Mouse (Mus musculus) stomach, postnatal 0 days (tissue): Measurements from ENCODE around the gene Plp2.

Experiments used
- CTCF ChIP-seq: IDR thresholded peaks from 2 replicates; pipeline ENCODE4 v1.5.1; 2016; ENCODE audit warnings: antibody characterized with exemption, low read depth, mild to moderate bottlenecking, moderate library complexity
- EP300 ChIP-seq: optimal IDR thresholded peaks from 2 replicates; pipeline ENCODE3; 2016; ENCODE audit warnings: antibody characterized with exemption

DNA sequence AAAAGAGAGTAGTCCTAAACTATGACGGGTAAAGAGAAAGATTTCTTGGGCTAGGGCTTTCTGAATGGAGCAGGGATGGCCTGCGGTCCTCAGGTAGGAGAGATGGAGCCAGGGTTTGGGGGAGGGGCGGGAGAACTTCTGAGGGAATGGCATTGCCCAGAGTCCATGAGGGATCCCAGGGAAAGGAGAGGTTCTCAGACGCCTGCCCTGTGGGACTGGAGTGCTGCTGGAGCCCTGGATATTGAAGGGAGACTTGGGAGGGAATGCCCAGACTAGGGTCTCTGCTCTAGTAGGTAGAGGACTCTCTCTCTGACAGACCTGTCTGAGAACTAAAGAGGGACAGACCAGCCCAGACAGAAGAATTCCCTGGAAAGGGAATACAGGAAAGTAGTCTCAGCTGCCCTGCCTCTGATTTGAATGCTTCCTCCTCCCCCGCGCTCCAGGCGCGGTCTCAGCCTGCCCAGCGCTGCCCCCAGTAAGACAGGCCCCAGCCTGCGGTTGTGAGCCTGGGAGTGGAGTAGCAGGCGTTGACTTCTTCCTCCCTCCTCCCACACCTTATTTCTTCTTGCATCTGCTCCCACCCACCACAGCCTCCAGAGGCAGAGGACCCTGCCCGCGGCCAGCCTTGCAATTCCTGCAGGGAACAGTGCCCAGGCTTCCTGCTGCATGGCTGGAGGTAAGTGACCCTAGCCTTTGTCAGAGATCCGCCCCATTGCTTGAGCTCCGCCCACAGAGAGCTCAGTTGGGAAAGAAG lies 13.0 kb downstream of the Plp2 start:
- no peak for TF ChIP-seq CTCF
- no peak for TF ChIP-seq EP300
